Mouse (Mus musculus) neural tube, embryonic 14.5 days (tissue): ENCODE measurements around the gene Gm1043. TPM values are rescaled to one million over a fixed set of nuclear protein-coding genes. Genes with fewer than 3 reads are reported as not detected.

Experiments used
- ATAC-seq: fragments of 200-750 bp; cut with Nextera tagmentation; 2 replicates; pipeline ENCODE4 v1.8.0; 2017; ENCODE audit warnings: low read depth, mild to moderate bottlenecking, moderate TSS enrichment, moderate library complexity
- H3K27ac ChIP-seq: fragments of 300-500 bp; sonication (generic); 2 replicates; pipeline ENCODE4 v1.5.1; 2014; ENCODE audit warnings: low read depth, mild to moderate bottlenecking, control low read depth, low read length, moderate library complexity, mixed read lengths
- H3K27me3 ChIP-seq: fragments of 300-500 bp; sonication (generic); 2 replicates; pipeline ENCODE4 v1.6.1; 2014; ENCODE audit warnings: low read length; ENCODE audit not compliant: control insufficient read depth, insufficient read depth
- H3K36me3 ChIP-seq: fragments of 300-500 bp; sonication (generic); 2 replicates; pipeline ENCODE4 v1.6.1; 2014; ENCODE audit warnings: low read length, mixed read lengths; ENCODE audit not compliant: control insufficient read depth, insufficient read depth
- H3K4me1 ChIP-seq: fragments of 300-500 bp; sonication (generic); 2 replicates; pipeline ENCODE4 v1.6.1; 2014; ENCODE audit warnings: low read length; ENCODE audit not compliant: control insufficient read depth, insufficient read depth
- H3K4me2 ChIP-seq: fragments of 300-500 bp; sonication (generic); 2 replicates; pipeline ENCODE4 v1.6.1; 2014; ENCODE audit warnings: mild to moderate bottlenecking, low read depth, low read length, control low read depth
- H3K4me3 ChIP-seq: fragments of 300-500 bp; sonication (generic); 2 replicates; pipeline ENCODE4 v1.5.1; 2014; ENCODE audit warnings: low read depth, low read length, control low read depth, mixed read lengths
- H3K9ac ChIP-seq: fragments of 300-500 bp; sonication (generic); replicated peaks from 2 replicates; pipeline ENCODE4 v1.6.1; 2014; ENCODE audit warnings: low read depth, mild to moderate bottlenecking, control low read depth, low read length, mixed read lengths
- H3K9me3 ChIP-seq: fragments of 300-500 bp; sonication (generic); 2 replicates; pipeline ENCODE4 v1.6.1; 2016; ENCODE audit warnings: low read length; ENCODE audit not compliant: control insufficient read depth
- WGBS: fragments of 180-500 bp; shearing (Covaris S2); extraction: QIAGEN DNeasy Blood & Tissue Kit; methylation state at CpG from one replicate; pipeline ENCODE4 v1.1.7; 2014; 5-methylcytosine and 5-hydroxymethylcytosine counted together
- polyA plus RNA-seq: library from polyadenylated mRNA; unstranded; fragments of >200 nt; fragmentation: Nextera tagmentation; extraction: Ambion mirVana; gene quantifications from 2 replicates; pipeline ENCODE4 v1.2.1, GENCODE M21; 2014

Gene Gm1043
- polyA plus RNA-seq, 1 experiment from 2014 or later, result 2.0 TPM

- Histone ChIP-seq H3K36me3 (no peaks in the 10 kb centered on the region), H3K27ac (no peak overlapping the region), H3K4me3 (no peak overlapping the region), H3K4me1 (peaks cover 20% of the 10 kb centered on the region; the same call in 1 of the 2 replicates), H3K4me2 (no peak overlapping the region), H3K27me3 (peaks cover 6% of the 10 kb centered on the region; the same call in 1 of the 2 replicates), H3K9me3 (no peaks in the 10 kb centered on the region), H3K9ac (no peak overlapping the region)
- ATAC-seq, result no peak
- WGBS, result 6% methylated on average over 5 of the region's 5 CpGs
These were observed 155.4 kb downstream of the Gm1043 start for GRCm38 (mm10) chr5:37240550-37240949.

GRCm38 (mm10) chr5:37241224-37241623 lies 156.1 kb downstream of the Gm1043 start:
- H3K27ac ChIP-seq, result peak overlapping the region; percentile 80
- no peak for ATAC-seq
- no peaks in the 10 kb centered on the region for H3K36me3 ChIP-seq
- peaks cover 20% of the 10 kb centered on the region; the same call in 1 of the 2 replicates for H3K4me1 ChIP-seq
- H3K4me3 ChIP-seq, result peak overlapping the region; percentile 81
- H3K27me3 ChIP-seq, result peaks cover 6% of the 10 kb centered on the region; the same call in 1 of the 2 replicates
- peak overlapping the region; percentile 94 for H3K4me2 ChIP-seq
- H3K9ac ChIP-seq, result peak overlapping the region; percentile 83
- 6% methylated on average over 9 of the region's 9 CpGs for WGBS
- H3K9me3 ChIP-seq, result no peaks in the 10 kb centered on the region

- H3K4me3 ChIP-seq, result peak within 1 kb of the TSS; percentile 81
- H3K4me1 ChIP-seq, result peaks cover 20% of the 10 kb centered on the region; the same call in 1 of the 2 replicates
- peak within 1 kb of the TSS; percentile 80 for H3K27ac ChIP-seq
- 2% methylated on average over 55 of the region's 56 CpGs for WGBS
- H3K4me2 ChIP-seq, result peak within 1 kb of the TSS; percentile 94
- H3K9ac ChIP-seq, result peak within 1 kb of the TSS; percentile 83
- H3K27me3 ChIP-seq, result peaks cover 6% of the 10 kb centered on the region; the same call in 1 of the 2 replicates
- no peaks in the 10 kb centered on the region for H3K9me3 ChIP-seq
- no peaks in the 10 kb centered on the region for H3K36me3 ChIP-seq
- ATAC-seq, result peak; percentile 87
These were observed 156.5 kb downstream of the Gm1043 start, which contains the start of gene Crmp1 for GRCm38 (mm10) chr5:37241651-37242151. Crmp1 (plus strand) TSS chr5:37241940.

- Histone ChIP-seq H3K9ac (peak overlapping the region; percentile 83), H3K4me2 (peak overlapping the region; percentile 94), H3K9me3 (no peaks in the 10 kb centered on the region), H3K27ac (peak overlapping the region; percentile 80), H3K36me3 (no peaks in the 10 kb centered on the region), H3K4me1 (peaks cover 21% of the 10 kb centered on the region; the same call in 1 of the 2 replicates), H3K4me3 (peak overlapping the region; percentile 81), H3K27me3 (peaks cover 6% of the 10 kb centered on the region; the same call in 1 of the 2 replicates)
- 7% methylated on average over 43 of the region's 44 CpGs for WGBS
- ATAC-seq, result no peak
These were observed 157.4 kb downstream of the Gm1043 start for GRCm38 (mm10) chr5:37242360-37243168.

GRCm38 (mm10) chr5:37243169-37243886 lies 158.2 kb downstream of the Gm1043 start:
- Histone ChIP-seq H3K9ac (peak overlapping the region; percentile 83), H3K4me1 (peaks cover 28% of the 10 kb centered on the region), H3K9me3 (no peaks in the 10 kb centered on the region), H3K27me3 (peaks cover 6% of the 10 kb centered on the region; the same call in 1 of the 2 replicates), H3K27ac (peak overlapping the region; percentile 92), H3K4me2 (peak overlapping the region; percentile 94), H3K4me3 (peak overlapping the region; percentile 81), H3K36me3 (no peaks in the 10 kb centered on the region)
- no peak for ATAC-seq
- WGBS, result under 1% methylated on average over 19 of the region's 19 CpGs

- Histone ChIP-seq H3K4me3 (peak overlapping the region; percentile 81), H3K4me2 (peak overlapping the region; percentile 94), H3K36me3 (no peaks in the 10 kb centered on the region), H3K27ac (peak overlapping the region; percentile 92), H3K9ac (peak overlapping the region; percentile 83), H3K9me3 (no peaks in the 10 kb centered on the region), H3K4me1 (peaks cover 37% of the 10 kb centered on the region), H3K27me3 (peaks cover 6% of the 10 kb centered on the region; the same call in 1 of the 2 replicates)
- under 1% methylated on average over 13 of the region's 13 CpGs for WGBS
- ATAC-seq, result peak; percentile 43
These were observed 159.0 kb downstream of the Gm1043 start for GRCm38 (mm10) chr5:37244161-37244560.

GRCm38 (mm10) chr5:37244666-37245242 lies 159.6 kb downstream of the Gm1043 start:
- Histone ChIP-seq H3K4me1 (peaks cover 38% of the 10 kb centered on the region), H3K9me3 (no peaks in the 10 kb centered on the region), H3K27ac (peak overlapping the region; percentile 92), H3K9ac (peak overlapping the region; percentile 71), H3K36me3 (no peaks in the 10 kb centered on the region), H3K27me3 (peaks cover 6% of the 10 kb centered on the region; the same call in 1 of the 2 replicates), H3K4me2 (peak overlapping the region; percentile 94), H3K4me3 (peak overlapping the region; percentile 81)
- no peak for ATAC-seq
- WGBS, result 33% methylated on average over 9 of the region's 9 CpGs

- Histone ChIP-seq H3K9me3 (no peaks in the 10 kb centered on the region), H3K4me3 (peak overlapping the region; percentile 81), H3K27ac (peak overlapping the region; percentile 92), H3K27me3 (peaks cover 6% of the 10 kb centered on the region; the same call in 1 of the 2 replicates), H3K36me3 (no peaks in the 10 kb centered on the region), H3K9ac (peak overlapping the region; percentile 71), H3K4me2 (peak overlapping the region; percentile 94), H3K4me1 (peaks cover 37% of the 10 kb centered on the region)
- ATAC-seq, result peak; percentile 45
- WGBS, result under 1% methylated on average over 37 of the region's 42 CpGs
These were observed 160.5 kb downstream of the Gm1043 start for GRCm38 (mm10) chr5:37245651-37246050.
